Mouse (Mus musculus): ENCODE results near the gene Akr1c19. TPM values are rescaled to one million over a fixed set of nuclear protein-coding genes. Genes with fewer than 3 reads are reported as not detected.

Gene Akr1c19
- polyA plus RNA-seq (2017; shearing (Covaris generic)): not detected

GRCm38 (mm10) chr13:4228441-4228840 lies at the start of gene Akr1c19:
Gene Akr1c19, plus strand, starts transcription at chr13:4228700.

DNA sequence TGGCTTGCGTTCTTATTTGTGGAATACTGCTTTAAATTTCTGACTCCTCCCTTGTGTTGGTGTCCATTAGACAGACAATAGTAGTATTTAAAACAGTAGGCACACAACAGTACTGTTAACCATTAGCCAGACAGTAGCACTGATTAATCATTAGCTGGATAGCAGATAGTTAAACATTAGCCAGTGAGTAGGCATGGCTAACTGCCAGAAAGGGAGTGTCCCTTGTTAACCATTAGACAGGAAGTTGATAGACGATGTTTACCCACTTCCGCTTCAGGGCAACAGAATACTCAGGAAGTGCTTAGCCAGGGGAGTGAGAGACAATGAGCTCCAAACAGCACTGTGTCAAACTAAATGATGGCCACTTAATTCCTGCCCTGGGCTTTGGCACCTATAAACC lies 37.6 kb upstream of the Akr1c19 start, which contains the start of gene Akr1c13:
Gene Akr1c13 (plus strand): TSS at position 247 of the 400 bp plus-strand sequence.

GRCm38 (mm10) chr13:4279284-4279683 lies 50.8 kb downstream of the Akr1c19 start, which contains the start of gene Akr1c12:
Gene Akr1c12, minus strand, starts transcription at chr13:4279433.

Other genes with a start within 250 kb of the Akr1c19 start
- gene Akr1c14, start 179.7 kb upstream of the Akr1c19 start, polyA plus RNA-seq (2017; shearing (Covaris generic)): not detected
- gene Akr1c18, start 78.0 kb upstream of the Akr1c19 start, polyA plus RNA-seq (2017; shearing (Covaris generic)): not detected
- 40.8 TPM for gene Akr1c13, start 37.5 kb upstream of the Akr1c19 start, polyA plus RNA-seq (2017; shearing (Covaris generic))
- gene Akr1c12, start 50.7 kb downstream of the Akr1c19 start, polyA plus RNA-seq (2017; shearing (Covaris generic)): 6.6 TPM
- not detected for gene Akr1c6, start 205.6 kb downstream of the Akr1c19 start, polyA plus RNA-seq (2017; shearing (Covaris generic))